In genomic region chr2:117241953-117242352, GRCm38 (mm10) we compare ENCODE assay signal across 18 mouse cellular contexts. TPM values are rescaled to one million over a fixed set of nuclear protein-coding genes. Genes with fewer than 3 reads are reported as not detected.
DNase-seq lines count a peak whose midpoint lies in the region; ATAC-seq and TF ChIP-seq lines count a peak whose summit lies in the region.
"Had no signal": no experiment of that assay in that cellular context is flagged by ENCODE, and none has a peak within 500 bp of the region (broad histone marks: within the 10 kb centered on the region; RNA-seq: fewer than 3 reads in every experiment).

No protein-coding gene starts in this region.

- no peak overlapping the region for H3K9ac ChIP-seq in forebrain, postnatal 0 days
- no peak overlapping the region for H3K9ac ChIP-seq in forebrain, embryonic 14.5 days (ENCODE audit: low read length)
- H3K9ac ChIP-seq: embryonic facial prominence, embryonic 12.5 days; forebrain, embryonic 13.5 days had no signal

- no peak for DNase-seq in forebrain, postnatal 0 days
- no peak for DNase-seq in forebrain, embryonic 14.5 days (ENCODE audit: low spot score)
- DNase-seq in layer of hippocampus, adult 9-11 months, result no peak
- DNase-seq in cerebellum, postnatal 25 days, result no peak
- DNase-seq: adrenal gland, adult 2 months; adrenal gland, postnatal 10 days; adrenal gland, postnatal 25 days; cerebellum, adult 11 months; cerebellum, adult 18-20 months; cerebellum, adult 8-10 months; cerebellum, adult 9-11 months; cerebellum, postnatal 14 days had no signal

- TF ChIP-seq CTCF in forebrain, postnatal 0 days (IDR thresholded peaks at IDR 0.05; ENCODE audit: low read depth), result no peak

- H3K9me3 ChIP-seq in forebrain, postnatal 0 days (ENCODE audit: low read length), result no peaks in the 10 kb centered on the region
- no peaks in the 10 kb centered on the region for H3K9me3 ChIP-seq in forebrain, embryonic 14.5 days (replicated peaks; ENCODE audit: control insufficient read depth, low read length)
- H3K9me3 ChIP-seq: embryonic facial prominence, embryonic 10.5 days; embryonic facial prominence, embryonic 12.5 days; forebrain, embryonic 13.5 days had no signal

- WGBS in forebrain, postnatal 0 days, result 65% methylated on average over 4 of the region's 4 CpGs
- WGBS in forebrain, embryonic 14.5 days, result 82% methylated on average over 4 of the region's 4 CpGs

- H3K4me1 ChIP-seq in forebrain, postnatal 0 days (ENCODE audit: insufficient read depth), result no peaks in the 10 kb centered on the region
- no peaks in the 10 kb centered on the region for H3K4me1 ChIP-seq in forebrain, embryonic 14.5 days (ENCODE audit: control insufficient read depth, insufficient read depth, low read length)
- H3K4me1 ChIP-seq: embryonic facial prominence, embryonic 10.5 days; embryonic facial prominence, embryonic 12.5 days; forebrain, embryonic 13.5 days had no signal

- no peak overlapping the region for H3K4me2 ChIP-seq in forebrain, postnatal 0 days (ENCODE audit: low read depth)
- H3K4me2 ChIP-seq in forebrain, embryonic 14.5 days (ENCODE audit: low read length), result no peak overlapping the region
- H3K4me2 ChIP-seq: embryonic facial prominence, embryonic 12.5 days; forebrain, embryonic 13.5 days had no signal

- peak; percentile 54; the same call in 1 of the 2 replicates for ATAC-seq in forebrain, postnatal 0 days
- no peak for ATAC-seq in forebrain, embryonic 14.5 days
- ATAC-seq in granulocyte monocyte progenitor cell, adult 5-6 weeks (replicated peaks; ENCODE audit: poor library complexity, severe bottlenecking), result peak; percentile 65
- ATAC-seq in megakaryocyte progenitor cell, adult 5-6 weeks (replicated peaks; ENCODE audit: poor library complexity), result 0 out of 2 replicates have a peak, but pooled peaks have one; percentile 26
- ATAC-seq: forebrain, embryonic 13.5 days; forebrain, embryonic 16.5 days had no signal

- no peak overlapping the region for H3K27ac ChIP-seq in forebrain, postnatal 0 days (ENCODE audit: low read depth, low read length)
- no peak overlapping the region for H3K27ac ChIP-seq in forebrain, embryonic 14.5 days (ENCODE audit: low read depth, low read length)
- H3K27ac ChIP-seq: embryonic facial prominence, embryonic 10.5 days; embryonic facial prominence, embryonic 12.5 days; forebrain, embryonic 13.5 days had no signal

- no peaks in the 10 kb centered on the region; the same call in 1 of the 2 replicates for H3K27me3 ChIP-seq in forebrain, postnatal 0 days (ENCODE audit: insufficient read depth, low read length)
- H3K27me3 ChIP-seq in forebrain, embryonic 14.5 days (replicated peaks; ENCODE audit: control insufficient read depth, insufficient read depth, low read length), result no peaks in the 10 kb centered on the region
- H3K27me3 ChIP-seq: embryonic facial prominence, embryonic 12.5 days had no signal

- no peaks in the 10 kb centered on the region for H3K36me3 ChIP-seq in forebrain, postnatal 0 days (ENCODE audit: insufficient read depth)
- H3K36me3 ChIP-seq in forebrain, embryonic 14.5 days (ENCODE audit: control insufficient read depth, insufficient read depth, low read length), result no peaks in the 10 kb centered on the region
- H3K36me3 ChIP-seq: embryonic facial prominence, embryonic 10.5 days; embryonic facial prominence, embryonic 12.5 days had no signal

- H3K4me3 ChIP-seq in forebrain, postnatal 0 days (ENCODE audit: low read depth, low read length), result no peak overlapping the region
- no peak overlapping the region for H3K4me3 ChIP-seq in forebrain, embryonic 14.5 days (ENCODE audit: low read depth, low read length)
- H3K4me3 ChIP-seq: embryonic facial prominence, embryonic 10.5 days; embryonic facial prominence, embryonic 12.5 days; forebrain, embryonic 13.5 days had no signal

RNA-seq across cellular contexts. Expression of gene Fam98b, which starts 7.6 kb away (rescaled TPM):
- total RNA-seq in forebrain, postnatal 0 days (2014; rRNA removed), result 10.3 and 13.4 TPM in 2 replicates
- 12.4 and 13.8 TPM in 2 replicates for polyA plus RNA-seq in forebrain, postnatal 0 days (2015; fragmentation: Nextera tagmentation; extraction: Ambion mirVana)
- 10.3 and 10.8 TPM in 2 replicates for polyA plus RNA-seq in forebrain, embryonic 14.5 days (2014; fragmentation: Nextera tagmentation; extraction: Ambion mirVana)
- total RNA-seq in granulocyte monocyte progenitor cell, adult 5-6 weeks (2014; fragmentation: Nextera tagmentation), result 40.9 and 43.6 TPM in 2 replicates
- 17.5 and 23.6 TPM in 2 replicates for total RNA-seq in granulocyte monocyte progenitor cell, adult 5-6 weeks (2017)
- total RNA-seq in megakaryocyte progenitor cell, adult 5-6 weeks (2015), result 40.8 and 43.5 TPM in 2 replicates
- total RNA-seq in megakaryocyte progenitor cell, adult 5-6 weeks (2017), result 15.8 and 19.1 TPM in 2 replicates
